Mouse (Mus musculus) liver, adult 2 months (tissue): Measurements from ENCODE around the gene Mettl26. TPM values are rescaled to one million over a fixed set of nuclear protein-coding genes. Genes with fewer than 3 reads are reported as not detected.

Source experiments
- DNase-seq: peaks from one replicate; pipeline ENCODE4 v3.0.0-alpha.2; 2011; ENCODE audit warnings: low read depth, low spot score; ENCODE audit errors: extremely low read depth
- H3K27ac ChIP-seq: fragments of 200-500 bp; replicated peaks from 2 replicates; pipeline ENCODE4 v1.5.1; 2012; ENCODE audit warnings: low read depth, mild to moderate bottlenecking, control low read depth, inconsistent platforms, low read length; ENCODE audit not compliant: insufficient read depth
- H3K27me3 ChIP-seq: fragments of 200-500 bp; 2 replicates; pipeline ENCODE4 v1.6.1; 2012; ENCODE audit warnings: mild to moderate bottlenecking, moderate library complexity, low read length, inconsistent platforms; ENCODE audit not compliant: control insufficient read depth, insufficient read depth
- H3K36me3 ChIP-seq: fragments of 200-500 bp; 2 replicates; pipeline ENCODE4 v1.6.1; 2012; ENCODE audit warnings: low read length, inconsistent platforms; ENCODE audit not compliant: control insufficient read depth, insufficient read depth
- H3K4me1 ChIP-seq: fragments of 200-500 bp; 2 replicates; pipeline ENCODE4 v1.6.1; 2011; ENCODE audit warnings: low read length; ENCODE audit not compliant: control insufficient read depth, insufficient read depth
- H3K4me3 ChIP-seq: fragments of 200-500 bp; 2 replicates; pipeline ENCODE4 v1.5.1; 2011; ENCODE audit warnings: low read depth, mild to moderate bottlenecking, control low read depth, low read length, moderate library complexity; ENCODE audit not compliant: insufficient read depth
- H3K79me2 ChIP-seq: fragments of 200-500 bp; 2 replicates; pipeline ENCODE4 v1.6.1; 2012; ENCODE audit warnings: inconsistent platforms, mild to moderate bottlenecking, low read length, moderate library complexity; ENCODE audit not compliant: control insufficient read depth, insufficient read depth
- H3K9ac ChIP-seq: fragments of 200-500 bp; 2 replicates; pipeline ENCODE4 v1.6.1; 2012; ENCODE audit warnings: low read depth, mild to moderate bottlenecking, control low read depth, inconsistent platforms, low read length
- CTCF ChIP-seq: fragments of 200-500 bp; IDR thresholded peaks from 2 replicates; pipeline ENCODE4 v1.5.1; 2011; ENCODE audit warnings: low read depth, low read length, control low read depth
- POLR2A ChIP-seq: fragments of 200-500 bp; IDR thresholded peaks from 2 replicates; pipeline ENCODE4 v1.6.1; 2011; ENCODE audit warnings: low read length, control low read depth; ENCODE audit not compliant: insufficient read depth; ENCODE audit errors: extremely low read depth
- WGBS: fragments of 180-500 bp; shearing (Covaris S2); methylation state at CpG from one replicate; pipeline ENCODE4 v1.1.7; 2018; 5-methylcytosine and 5-hydroxymethylcytosine counted together
- polyA plus RNA-seq: library from polyadenylated mRNA; depleted of rRNA; stranded (reverse); fragments of >200 nt; gene quantifications from 2 replicates; pipeline ENCODE4 v1.2.3, GENCODE M21; 2012
- total RNA-seq: library from RNA; depleted of rRNA; stranded (reverse); fragments of >200 nt; gene quantifications from 2 replicates; pipeline ENCODE4 v1.2.3, GENCODE M21; 2014

Gene Mettl26
- total and polyA plus RNA-seq, 2 experiments = 131 to 415 TPM

DNA sequence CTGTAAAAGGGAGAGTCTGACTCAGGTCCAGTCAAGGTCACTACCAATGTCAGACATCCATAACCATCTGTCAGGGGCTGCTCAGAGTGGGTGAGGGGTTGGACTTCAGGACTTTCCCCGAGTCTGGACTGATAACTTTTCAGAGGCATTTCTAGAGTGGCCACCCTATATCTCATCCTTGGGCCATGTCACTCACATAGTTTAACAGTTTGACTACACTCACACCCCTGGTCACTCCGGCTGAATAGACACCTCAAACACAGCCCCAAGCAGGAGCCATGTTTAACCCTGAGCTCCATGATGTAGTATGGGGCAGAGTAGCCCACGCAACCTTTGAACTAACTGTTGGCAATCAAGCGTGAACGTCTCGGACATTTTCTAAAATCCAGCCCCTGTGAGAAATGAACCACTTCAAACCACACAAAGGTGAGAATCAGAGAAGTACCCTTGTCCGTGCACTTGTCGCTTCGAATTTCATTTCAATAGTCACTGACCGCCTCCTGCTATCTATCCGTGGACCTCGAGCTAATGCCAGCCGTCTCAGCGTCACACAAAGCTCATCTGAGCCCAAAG is 640 bp upstream of the Mettl26 start:
- peak overlapping the region; percentile 25; the same call in 1 of the 2 replicates for H3K27ac ChIP-seq
- H3K79me2 ChIP-seq = peaks cover 7% of the 10 kb centered on the region; the same call in 1 of the 2 replicates
- no peaks in the 10 kb centered on the region for H3K36me3 ChIP-seq
- H3K27me3 ChIP-seq = no peaks in the 10 kb centered on the region
- peak overlapping the region; percentile 59 for H3K4me3 ChIP-seq
- H3K4me1 ChIP-seq = peaks cover 8% of the 10 kb centered on the region
- TF ChIP-seq CTCF (no peak), POLR2A (no peak)
- H3K9ac ChIP-seq = peak overlapping the region; percentile 60
- 21% methylated on average over 14 of the region's 14 CpGs for WGBS
- DNase-seq = no peak

DNA sequence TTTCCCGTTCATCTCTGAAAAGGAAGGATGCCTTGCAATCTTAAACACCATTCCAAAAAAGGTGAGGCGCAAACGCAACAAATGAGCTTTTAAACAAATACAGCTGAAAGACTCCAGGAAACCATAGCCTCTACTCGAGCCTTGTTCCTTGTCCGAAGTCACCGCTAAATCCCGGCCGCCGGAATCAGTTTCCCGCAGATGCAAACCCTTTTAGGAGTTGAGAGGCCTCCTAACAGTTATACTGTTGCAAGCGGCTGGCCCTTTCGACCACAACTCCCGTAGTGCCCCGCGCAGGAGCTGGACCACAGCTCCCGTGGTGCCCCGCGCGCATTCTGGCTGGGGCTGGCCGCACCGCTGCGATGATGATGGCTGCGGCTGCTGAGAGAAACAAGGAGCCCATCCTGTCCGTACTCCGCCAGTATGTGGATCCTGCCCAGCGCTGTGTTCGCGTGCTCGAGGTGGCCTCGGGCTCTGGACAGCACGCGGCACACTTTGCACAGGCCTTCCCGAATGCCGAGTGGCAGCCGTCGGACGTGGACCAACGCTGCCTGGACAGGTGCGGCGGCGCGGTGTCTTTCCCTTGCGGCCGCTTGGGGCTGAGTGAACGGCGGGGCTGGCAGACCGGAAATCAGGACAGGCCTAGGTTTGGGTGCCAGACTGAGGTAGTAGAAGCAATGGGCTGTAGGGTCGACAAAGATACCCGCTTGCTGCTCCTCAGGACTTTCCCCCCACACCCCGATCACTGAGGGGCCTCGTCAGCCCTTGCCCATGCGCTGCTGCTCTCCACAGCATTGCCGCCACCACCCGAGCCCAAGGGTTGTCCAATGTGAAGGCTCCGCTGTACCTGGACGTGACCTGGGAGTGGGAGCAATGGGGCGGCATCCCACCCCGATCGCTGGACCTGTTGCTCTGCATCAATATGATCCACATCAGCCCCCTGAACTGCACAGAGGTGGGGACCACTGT is 580 bp downstream of the Mettl26 start:
- H3K4me3 ChIP-seq = peak overlapping the region; percentile 81
- TF ChIP-seq POLR2A (peak; percentile 88), CTCF (no peak; the same call in 1 of the 2 replicates)
- H3K4me1 ChIP-seq = peaks cover 11% of the 10 kb centered on the region
- no peaks in the 10 kb centered on the region for H3K27me3 ChIP-seq
- peak; percentile 80 for DNase-seq
- no peaks in the 10 kb centered on the region for H3K36me3 ChIP-seq
- H3K9ac ChIP-seq = peak overlapping the region; percentile 87
- peak overlapping the region; percentile 91 for H3K27ac ChIP-seq
- under 1% methylated on average over 59 of the region's 59 CpGs for WGBS
- H3K79me2 ChIP-seq = peaks cover 7% of the 10 kb centered on the region; the same call in 1 of the 2 replicates

DNA sequence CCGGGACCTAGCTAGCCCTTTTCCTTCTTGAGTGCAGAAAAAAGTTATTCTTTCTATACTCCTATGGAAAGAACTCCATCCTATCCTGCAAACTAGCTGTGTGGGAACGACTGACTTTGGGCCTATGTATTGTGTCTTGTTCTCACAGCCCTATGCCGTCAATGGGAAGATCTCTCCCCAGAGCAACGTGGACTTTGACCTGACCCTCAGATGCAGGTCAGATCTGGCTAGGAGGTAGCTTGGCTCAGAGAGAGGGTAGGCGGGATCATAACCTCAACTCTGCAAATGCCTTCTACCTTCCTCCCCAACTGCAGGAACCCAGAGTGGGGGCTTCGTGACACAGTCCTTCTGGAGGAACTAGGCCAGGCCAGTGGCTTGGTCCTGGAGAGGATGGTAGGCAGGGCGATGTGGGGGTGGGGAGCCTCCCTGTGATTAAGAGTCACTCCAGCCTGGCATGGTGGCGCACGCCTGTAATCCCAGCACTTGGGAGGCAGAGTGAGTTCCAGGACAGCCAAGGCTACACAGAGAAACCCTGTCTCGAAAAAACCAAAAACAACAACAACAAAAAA is 1.6 kb downstream of the Mettl26 start:
- TF ChIP-seq POLR2A (no peak), CTCF (no peak)
- Histone ChIP-seq H3K4me1 (peaks cover 19% of the 10 kb centered on the region), H3K27ac (peak overlapping the region; percentile 91), H3K4me3 (peak overlapping the region; percentile 81), H3K79me2 (peaks cover 7% of the 10 kb centered on the region; the same call in 1 of the 2 replicates), H3K27me3 (no peaks in the 10 kb centered on the region), H3K9ac (peak overlapping the region; percentile 87), H3K36me3 (no peaks in the 10 kb centered on the region)
- DNase-seq = peak; percentile 96
- 26% methylated on average over 10 of the region's 10 CpGs for WGBS

DNA sequence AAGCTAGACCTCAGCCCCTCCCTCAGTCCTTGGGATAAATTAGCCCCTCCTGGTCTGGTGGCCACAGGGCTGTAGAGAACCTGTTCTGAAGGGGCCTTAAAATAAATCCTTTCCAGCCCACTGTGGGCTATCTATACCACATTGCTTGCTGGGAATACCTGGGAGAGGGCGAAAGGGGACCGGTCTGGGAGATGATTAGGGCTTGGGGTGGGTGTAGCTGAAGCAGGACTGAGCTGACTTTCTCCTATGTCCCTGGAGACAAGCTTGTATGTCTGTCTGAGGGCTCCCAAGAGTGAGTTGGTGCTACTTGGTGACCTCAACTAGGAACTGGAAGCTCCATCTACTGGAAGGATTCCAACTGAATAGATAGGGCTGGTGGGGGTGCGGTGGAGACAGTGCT is 2.2 kb downstream of the Mettl26 start:
- H3K27ac ChIP-seq = peak overlapping the region; percentile 33
- H3K9ac ChIP-seq = no peak overlapping the region
- DNase-seq = no peak
- H3K79me2 ChIP-seq = peaks cover 7% of the 10 kb centered on the region; the same call in 1 of the 2 replicates
- TF ChIP-seq POLR2A (no peak), CTCF (no peak)
- H3K36me3 ChIP-seq = no peaks in the 10 kb centered on the region
- peaks cover 22% of the 10 kb centered on the region for H3K4me1 ChIP-seq
- H3K27me3 ChIP-seq = no peaks in the 10 kb centered on the region
- 76% methylated on average over 3 of the region's 3 CpGs for WGBS
- H3K4me3 ChIP-seq = no peak overlapping the region

DNA sequence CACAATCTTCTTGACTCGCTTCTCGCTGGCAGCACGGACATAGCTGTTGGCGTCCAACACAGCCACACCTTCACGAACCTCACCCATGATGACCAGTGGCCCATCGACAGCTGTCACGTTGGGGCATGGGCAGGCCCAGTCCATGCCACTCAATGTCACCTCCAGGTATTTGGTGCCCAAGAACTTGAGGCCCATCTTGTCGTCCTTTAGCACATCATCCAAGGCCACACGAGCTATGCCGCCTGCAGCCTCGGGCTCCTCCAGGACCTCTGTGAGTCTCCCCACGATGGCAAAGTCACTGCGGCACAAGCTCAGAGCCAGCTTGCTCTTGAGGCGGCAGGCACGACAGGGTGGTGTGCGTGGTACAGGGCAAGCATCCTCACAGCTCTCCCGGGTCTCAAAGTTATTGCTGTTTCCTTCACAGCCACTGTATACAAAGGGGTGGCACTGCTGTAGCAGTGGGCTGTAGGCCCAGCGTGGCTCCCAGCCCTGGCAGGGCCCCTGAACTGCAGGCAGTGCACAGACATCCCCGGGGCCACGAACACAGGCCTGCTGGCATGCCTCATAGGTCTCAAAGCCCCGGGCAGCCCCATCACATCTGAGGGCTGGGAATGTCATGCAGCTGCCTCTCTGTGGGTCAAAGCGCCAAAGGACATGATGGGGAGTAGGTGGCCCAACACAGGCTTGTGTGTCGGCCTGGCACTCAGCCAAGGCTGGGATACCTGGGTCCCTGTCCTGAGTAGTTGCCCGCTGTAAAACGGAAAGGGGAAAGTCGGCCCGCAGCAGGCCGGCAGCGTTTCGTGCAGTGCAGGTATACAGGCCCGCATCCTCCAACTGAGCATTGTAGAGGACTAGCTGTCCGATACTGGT is 3.1 kb downstream of the Mettl26 start:
- TF ChIP-seq CTCF (no peak), POLR2A (no peak)
- whole genome bisulfite sequencing = 90% methylated on average over 32 of the region's 32 CpGs
- H3K27ac ChIP-seq = no peak overlapping the region

More for the DNA sequence above, 3.1 kb downstream of the Mettl26 start:
- DNase-seq = no peak
- H3K4me3 ChIP-seq = no peak overlapping the region
- peaks cover 7% of the 10 kb centered on the region; the same call in 1 of the 2 replicates for H3K79me2 ChIP-seq
- no peak overlapping the region for H3K9ac ChIP-seq
- H3K36me3 ChIP-seq = no peaks in the 10 kb centered on the region
- peaks cover 22% of the 10 kb centered on the region for H3K4me1 ChIP-seq
- H3K27me3 ChIP-seq = no peaks in the 10 kb centered on the region
